Mouse (Mus musculus) testis, adult 2 months (tissue): Measurements from ENCODE around the gene Gm38392.

ENCODE experiments used
- CTCF ChIP-seq: fragments of 200-500 bp; IDR thresholded peaks from 2 replicates; pipeline ENCODE4 v1.5.1; 2012; ENCODE audit warnings: low read depth, mild to moderate bottlenecking, inconsistent platforms, low read length, moderate library complexity; ENCODE audit not compliant: control insufficient read depth, insufficient read depth, insufficient replicate concordance
- POLR2A ChIP-seq: fragments of 200-500 bp; IDR thresholded peaks from 2 replicates; pipeline ENCODE4 v1.6.1; 2012; ENCODE audit warnings: low read depth, mild to moderate bottlenecking, inconsistent platforms, low read length, moderate library complexity; ENCODE audit not compliant: control insufficient read depth

- no peak for TF ChIP-seq POLR2A
- no peak for TF ChIP-seq CTCF
Observed at GRCm38 (mm10) chr3:88214971-88215552, 71.9 kb downstream of the Gm38392 start.
